Mouse (Mus musculus) cerebellum, adult 2 months (tissue): ENCODE measurements around the gene Tfg.

Experiments
- CTCF ChIP-seq: fragments of 200-500 bp; IDR thresholded peaks from 2 replicates; pipeline ENCODE4 v1.5.1; 2011; ENCODE audit warnings: low read depth, mild to moderate bottlenecking, control low read depth, low read length, moderate library complexity, borderline replicate concordance; ENCODE audit not compliant: insufficient read depth
- POLR2A ChIP-seq: fragments of 200-500 bp; IDR thresholded peaks from 2 replicates; pipeline ENCODE4 v1.6.1; 2011; ENCODE audit warnings: low read length, control low read depth, borderline replicate concordance; ENCODE audit not compliant: insufficient read depth

- TF ChIP-seq CTCF = no peak
- TF ChIP-seq POLR2A = no peak
Observed at GRCm38 (mm10) chr16:56716557-56717179, 582 bp downstream of the Tfg start.
